ENCODE assay signal across 40 mouse cellular contexts in the genomic region with DNA sequence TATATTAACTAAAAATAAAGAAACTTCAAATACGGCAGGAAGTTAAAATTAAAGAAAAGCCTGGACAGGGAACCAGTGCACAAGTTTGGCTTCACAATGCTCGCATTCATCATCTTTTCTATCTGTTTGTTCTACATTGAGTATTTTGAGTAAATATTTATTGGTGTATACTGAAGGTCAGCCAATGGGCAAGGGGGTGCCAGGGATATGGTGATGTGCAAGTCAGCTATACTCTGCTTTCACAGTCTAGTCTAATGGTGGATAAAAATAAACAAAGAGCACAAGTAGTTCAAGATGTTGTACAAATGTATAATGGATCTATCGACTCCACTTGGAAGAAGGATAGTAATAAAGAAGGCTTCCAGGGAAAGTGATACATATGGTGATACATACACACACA. TPM values are rescaled to one million over a fixed set of nuclear protein-coding genes. Genes with fewer than 3 reads are reported as not detected.
"Had no signal": no experiment of that assay in that cellular context is flagged by ENCODE, and none has a peak within 500 bp of the region (broad histone marks: within the 10 kb centered on the region; RNA-seq: fewer than 3 reads in every experiment).

No protein-coding gene starts in this region.

- ATAC-seq: forebrain, embryonic 15.5 days; forebrain, postnatal 0 days; hindbrain, postnatal 0 days; intestine, embryonic 16.5 days had no signal

- H3K4me1 ChIP-seq: forebrain, embryonic 15.5 days had no signal

- H3K27me3 ChIP-seq: forebrain, embryonic 15.5 days; heart, embryonic 12.5 days; hindbrain, embryonic 13.5 days; hindbrain, embryonic 15.5 days; limb, embryonic 13.5 days had no signal

- H3K9me3 ChIP-seq: forebrain, embryonic 15.5 days; heart, embryonic 10.5 days; heart, embryonic 12.5 days; hindbrain, embryonic 13.5 days; hindbrain, embryonic 15.5 days; limb, embryonic 13.5 days had no signal

- DNase-seq: forebrain, postnatal 0 days; gastrocnemius, postnatal 14 days; gastrocnemius, postnatal 36 days; heart, adult 18-20 months; heart, postnatal 10 days; kidney, adult 11 months; kidney, adult 8-10 months; kidney, postnatal 10 days; kidney, postnatal 25 days; layer of hippocampus, adult 9-11 months; layer of hippocampus, postnatal 36 days; left cerebral cortex, postnatal 4 days had no signal

- H3K4me3 ChIP-seq: forebrain, embryonic 15.5 days; heart, embryonic 10.5 days; heart, embryonic 12.5 days; hindbrain, embryonic 13.5 days; hindbrain, embryonic 15.5 days; limb, embryonic 13.5 days had no signal

- H3K4me2 ChIP-seq: forebrain, embryonic 15.5 days; heart, embryonic 12.5 days; hindbrain, embryonic 13.5 days; hindbrain, embryonic 15.5 days; limb, embryonic 13.5 days had no signal

- H3K27ac ChIP-seq: forebrain, embryonic 15.5 days; heart, embryonic 10.5 days; hindbrain, embryonic 13.5 days; hindbrain, embryonic 15.5 days; hindbrain, postnatal 0 days; limb, embryonic 13.5 days had no signal

- H3K9ac ChIP-seq: forebrain, embryonic 15.5 days; forebrain, postnatal 0 days; heart, embryonic 12.5 days; hindbrain, embryonic 13.5 days; hindbrain, embryonic 15.5 days; limb, embryonic 13.5 days had no signal

RNA-seq across cellular contexts. Expression of a gene that starts 55.5 kb away (rescaled TPM):
- total RNA-seq: forebrain, postnatal 0 days; gastrocnemius, adult 18-20 months; gastrocnemius, adult 8-10 months; gastrocnemius, postnatal 14 days; gastrocnemius, postnatal 36 days; heart, adult 18-20 months; heart, adult 8-10 months; heart, postnatal 10 days; heart, postnatal 25 days; hematopoietic stem cell, adult 5-6 weeks; hindbrain, postnatal 0 days; layer of hippocampus, adult 18-20 months; layer of hippocampus, adult 8-10 months; layer of hippocampus, postnatal 14 days; layer of hippocampus, postnatal 36 days; left cerebral cortex, adult 18-20 months; left cerebral cortex, adult 8-10 months; left cerebral cortex, postnatal 10 days; left cerebral cortex, postnatal 25 days; left cerebral cortex, postnatal 4 days had no signal
- polyA plus RNA-seq: forebrain, embryonic 15.5 days; forebrain, postnatal 0 days; gonadal fat pad, adult 2 months; heart, embryonic 10.5 days; heart, embryonic 12.5 days; heart, embryonic 14.5 days; hindbrain, embryonic 11.5 days; hindbrain, embryonic 13.5 days; hindbrain, embryonic 15.5 days; hindbrain, postnatal 0 days; intestine, embryonic 14.5 days; intestine, embryonic 16.5 days; kidney, embryonic 14.5 days; kidney, embryonic 16.5 days; large intestine, adult 2 months; limb, embryonic 11.5 days; limb, embryonic 13.5 days had no signal
